Mouse (Mus musculus): Measurements from ENCODE around the gene Dus2.

DNA sequence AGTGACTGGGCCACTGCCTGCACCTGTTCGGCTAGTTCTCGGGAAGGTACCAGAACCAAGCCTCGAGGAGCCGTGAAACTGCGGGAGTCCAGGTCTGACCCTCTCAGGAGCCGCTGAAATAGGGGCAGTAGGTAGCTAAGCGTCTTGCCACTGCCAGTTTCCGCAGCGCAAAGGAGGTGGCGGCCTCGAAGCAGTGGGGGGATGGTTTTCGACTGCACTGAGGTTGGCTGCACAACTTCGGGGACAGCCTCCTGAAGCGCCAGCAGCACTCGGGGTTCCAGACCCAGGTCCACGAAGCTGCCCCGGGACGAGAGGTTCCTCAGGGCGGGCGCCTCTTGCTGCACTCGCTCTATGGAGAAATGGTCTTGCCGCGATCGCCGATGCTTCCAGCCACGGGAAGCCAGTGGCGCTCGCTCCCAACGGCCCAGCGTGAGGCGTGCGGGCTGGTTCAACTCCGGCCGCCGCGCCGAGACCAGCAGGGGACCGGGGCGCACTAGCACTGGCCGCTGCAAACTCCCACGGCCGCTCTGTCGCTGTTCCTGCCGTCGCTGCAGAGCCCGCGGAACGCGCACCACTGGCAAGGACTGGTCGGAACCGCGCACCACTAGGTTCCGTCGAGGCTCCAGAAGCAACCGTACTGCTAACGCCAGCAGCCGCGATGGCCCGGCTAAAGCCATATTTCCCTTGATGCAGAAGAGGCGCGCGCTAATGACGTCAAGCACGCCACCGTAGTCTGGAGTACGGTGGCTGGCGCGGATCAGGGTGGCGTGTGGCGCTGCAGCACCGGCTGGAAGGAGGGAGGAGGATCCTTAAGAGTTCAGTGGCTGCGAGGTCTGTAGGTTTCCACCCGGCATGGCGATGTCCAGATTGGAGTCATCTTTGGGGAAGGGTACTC lies 19.9 kb downstream of the Dus2 start:
- 0 out of 2 replicates have a peak, but pooled peaks have one; percentile 34 for TF ChIP-seq TBP (conservative IDR thresholded peaks at IDR 0.05; ENCODE audit: low read depth, low read length)
- TF ChIP-seq KAT2A (IDR thresholded peaks at IDR 0.05; ENCODE audit: insufficient replicate concordance, low read length), result peak; percentile 85; the same call in 1 of the 2 replicates
- 0 out of 2 replicates have a peak, but pooled peaks have one; percentile 17 for TF ChIP-seq E2F4 (IDR thresholded peaks at IDR 0.05; ENCODE audit: insufficient replicate concordance, low read depth, low read length)
- 0 out of 2 replicates have a peak, but pooled peaks have one; percentile 20 for TF ChIP-seq CHD1 (IDR thresholded peaks at IDR 0.05; ENCODE audit: low read depth, low read length)
- no peak for TF ChIP-seq CTCF (conservative IDR thresholded peaks at IDR 0.05 in 1 of 2, IDR thresholded peaks at IDR 0.05 in 1 of 2; ENCODE audit: low read depth in 2 of 2, low read length in 2 of 2)
- peak; percentile 43 for TF ChIP-seq CHD2 (IDR thresholded peaks at IDR 0.05; ENCODE audit: low read length)
- peak; percentile 64; the same call in 1 of the 2 replicates for TF ChIP-seq GABPA (IDR thresholded peaks at IDR 0.05; ENCODE audit: insufficient replicate concordance, low read depth, low read length)
- TF ChIP-seq HCFC1 (IDR thresholded peaks at IDR 0.05; ENCODE audit: low read depth, low read length), result peak; percentile 95
- no peak for TF ChIP-seq EP300 (IDR thresholded peaks at IDR 0.05; ENCODE audit: low read length)

Measured in CH12.LX (cell line).